Mouse (Mus musculus): ENCODE results near the gene Sox12.
A peak's percentile ranks its signal among the peaks of the same experiment; 100 is the strongest.

Gene Sox12

GRCm38 (mm10) chr2:152406126-152406525, 8.3 kb upstream of the Sox12 start:
- peak; percentile 95 to 98 for DNase-seq (ENCODE audit: low spot score in 2 of 2)

- DNase-seq (ENCODE audit: low spot score in 2 of 2), result no peak
Measured at GRCm38 (mm10) chr2:152399122-152399542, 1.3 kb upstream of the Sox12 start.

- DNase-seq (ENCODE audit: low spot score in 2 of 2), result peak; percentile 88 to 91
Measured at GRCm38 (mm10) chr2:152398691-152399090, 828 bp upstream of the Sox12 start.

GRCm38 (mm10) chr2:152397004-152397589, 766 bp downstream of the Sox12 start:
- DNase-seq (ENCODE audit: low spot score in 2 of 2), result peak; percentile 79 to 90

GRCm38 (mm10) chr2:152396110-152397003, 1.5 kb downstream of the Sox12 start:
- peak; percentile 86 to 87 for DNase-seq (ENCODE audit: low spot score in 2 of 2)

- no peak for DNase-seq (ENCODE audit: low spot score in 2 of 2)
Measured at GRCm38 (mm10) chr2:152395271-152395920, 2.5 kb downstream of the Sox12 start.

- DNase-seq (ENCODE audit: low spot score in 2 of 2), result no peak
Measured at GRCm38 (mm10) chr2:152393225-152394017, 4.4 kb downstream of the Sox12 start.

GRCm38 (mm10) chr2:152392786-152393185, 5.1 kb downstream of the Sox12 start:
- DNase-seq (ENCODE audit: low spot score in 2 of 2), result peak in 1 of 2 experiments; percentile 61

GRCm38 (mm10) chr2:152384191-152384590, 13.7 kb downstream of the Sox12 start:
- no peak for DNase-seq (ENCODE audit: low spot score in 2 of 2)

GRCm38 (mm10) chr2:152376345-152376741, 21.5 kb downstream of the Sox12 start, which contains the start of gene Nrsn2:
TSS of gene Nrsn2 (minus strand) at chr2:152376638.
- DNase-seq (ENCODE audit: low spot score in 2 of 2), result peak; percentile 42 to 54

- DNase-seq (ENCODE audit: low spot score in 2 of 2), result peak; percentile 44 to 54
Measured at GRCm38 (mm10) chr2:152375652-152376344, 22.1 kb downstream of the Sox12 start.

- no peak for DNase-seq (ENCODE audit: low spot score in 2 of 2)
Measured at GRCm38 (mm10) chr2:152373547-152373946, 24.3 kb downstream of the Sox12 start.

GRCm38 (mm10) chr2:152372661-152373060, 25.2 kb downstream of the Sox12 start:
- no peak for DNase-seq (ENCODE audit: low spot score in 2 of 2)

GRCm38 (mm10) chr2:152372104-152372503, 25.8 kb downstream of the Sox12 start:
- DNase-seq (ENCODE audit: low spot score in 2 of 2), result no peak

GRCm38 (mm10) chr2:152368532-152369140, 29.2 kb downstream of the Sox12 start:
- DNase-seq (ENCODE audit: low spot score in 2 of 2), result peak; percentile 25 to 30

GRCm38 (mm10) chr2:152367917-152368316, 29.9 kb downstream of the Sox12 start:
- no peak for DNase-seq (ENCODE audit: low spot score in 2 of 2)

- peak; percentile 60 to 72 for DNase-seq (ENCODE audit: low spot score in 2 of 2)
Measured at GRCm38 (mm10) chr2:152363245-152364147, 34.4 kb downstream of the Sox12 start.

- no peak for DNase-seq (ENCODE audit: low spot score in 2 of 2)
Measured at GRCm38 (mm10) chr2:152361193-152361592, 36.7 kb downstream of the Sox12 start.

- no peak for DNase-seq (ENCODE audit: low spot score in 2 of 2)
Measured at GRCm38 (mm10) chr2:152360271-152360775, 37.5 kb downstream of the Sox12 start.
